Mouse (Mus musculus): ENCODE results near the gene Pdgfc.

GRCm38 (mm10) chr3:81022845-81023244, 13.4 kb upstream of the Pdgfc start:
- TF ChIP-seq CTCF (IDR thresholded peaks at IDR 0.05; ENCODE audit: insufficient read depth, low read depth, low read length) (no peak), POLR2A (IDR thresholded peaks at IDR 0.05; ENCODE audit: insufficient read depth, low read depth, low read length) (no peak)
